Mouse (Mus musculus) bone marrow, adult 2 months (tissue): ENCODE results near the gene Slc1a2.

ENCODE experiments used
- CTCF ChIP-seq: fragments of 200-500 bp; IDR thresholded peaks from 2 replicates; pipeline ENCODE4 v1.5.1; 2011; ENCODE audit warnings: low read length, control low read depth; ENCODE audit not compliant: control insufficient read depth, insufficient read depth
- POLR2A ChIP-seq: fragments of 200-500 bp; IDR thresholded peaks from 2 replicates; pipeline ENCODE4 v1.6.1; 2011; ENCODE audit warnings: low read depth, mild to moderate bottlenecking, control low read depth, low read length, borderline replicate concordance; ENCODE audit not compliant: control insufficient read depth

GRCm38 (mm10) chr2:102747758-102748157 is 89.3 kb downstream of the Slc1a2 start:
- TF ChIP-seq CTCF (no peak), POLR2A (no peak)
